Mouse (Mus musculus) myocyte (in vitro differentiated cells): Measurements from ENCODE around the gene Dlk2. TPM values are rescaled to one million over a fixed set of nuclear protein-coding genes. Genes with fewer than 3 reads are reported as not detected.
A peak's percentile ranks its signal among the peaks of the same experiment; 100 is the strongest.

Experiments
- H3K27me3 ChIP-seq: one replicate; pipeline ENCODE4 v1.6.1; 2011; ENCODE audit not compliant: control insufficient read depth, insufficient read depth, insufficient read length
- H3K36me3 ChIP-seq: one replicate; pipeline ENCODE4 v1.6.1; 2011; ENCODE audit not compliant: control insufficient read depth, insufficient read depth
- H3K4me2 ChIP-seq: one replicate; pipeline ENCODE4 v1.6.1; 2011; ENCODE audit warnings: low read depth, control low read depth
- H3K4me3 ChIP-seq: one replicate; pipeline ENCODE4 v1.5.1; 2011; ENCODE audit warnings: mild to moderate bottlenecking, control low read depth, moderate library complexity
- H3K79me2 ChIP-seq: one replicate; pipeline ENCODE4 v1.6.1; 2011; ENCODE audit not compliant: control insufficient read depth, insufficient read depth
- H3ac ChIP-seq: one replicate; pipeline ENCODE4 v1.6.1; 2011; ENCODE audit not compliant: control insufficient read depth, insufficient read length
- CEBPB ChIP-seq: IDR thresholded peaks from 2 replicates; pipeline ENCODE4 v1.6.1; 2011; ENCODE audit warnings: mild to moderate bottlenecking, moderate library complexity; ENCODE audit not compliant: poor library complexity, insufficient read depth, severe bottlenecking
- E2F4 ChIP-seq: IDR thresholded peaks from one replicate; pipeline ENCODE4 v1.6.1; 2011; ENCODE audit warnings: mild to moderate bottlenecking, control low read depth, moderate library complexity; ENCODE audit not compliant: insufficient read depth
- MAX ChIP-seq: IDR thresholded peaks from one replicate; pipeline ENCODE4 v1.6.1; 2011; ENCODE audit warnings: low read depth, mild to moderate bottlenecking, control low read depth
- MYOD1 ChIP-seq, 3 experiments: IDR thresholded peaks; one replicate each; pipeline ENCODE4 v1.6.1; 2011; ENCODE audit warnings: control low read depth in 2 of 3, low read depth in 2 of 3, mild to moderate bottlenecking in 2 of 3, moderate library complexity in 1 of 3; ENCODE audit not compliant: insufficient read length in 2 of 3, control insufficient read depth in 1 of 3
- MYOG ChIP-seq, 3 experiments: IDR thresholded peaks; one replicate each; pipeline ENCODE4 v1.6.1; 2011; ENCODE audit warnings: control low read depth in 2 of 3, low read depth in 2 of 3, mild to moderate bottlenecking in 2 of 3; ENCODE audit not compliant: insufficient read length in 2 of 3, control insufficient read depth in 1 of 3, insufficient read depth in 1 of 3
- POLR2A ChIP-seq: IDR thresholded peaks from one replicate; pipeline ENCODE4 v1.6.1; 2011; ENCODE audit warnings: low read depth, mild to moderate bottlenecking, control low read depth, moderate library complexity; ENCODE audit not compliant: insufficient read length
- POLR2AphosphoS2 ChIP-seq: IDR thresholded peaks from one replicate; pipeline ENCODE4 v1.6.1; 2011; ENCODE audit warnings: low read depth, control low read depth; ENCODE audit not compliant: insufficient read length
- REST ChIP-seq: IDR thresholded peaks from one replicate; pipeline ENCODE4 v1.6.1; 2011; ENCODE audit warnings: mild to moderate bottlenecking, control low read depth, moderate library complexity; ENCODE audit not compliant: insufficient read depth, insufficient read length
- SRF ChIP-seq: IDR thresholded peaks from one replicate; pipeline ENCODE4 v1.6.1; 2011; ENCODE audit warnings: low read depth; ENCODE audit not compliant: control insufficient read depth, insufficient read length
- TCF12 ChIP-seq: IDR thresholded peaks from one replicate; pipeline ENCODE4 v1.6.1; 2011; ENCODE audit warnings: mild to moderate bottlenecking, control low read depth; ENCODE audit not compliant: poor library complexity, insufficient read depth, severe bottlenecking
- TCF3 ChIP-seq: IDR thresholded peaks from one replicate; pipeline ENCODE4 v1.6.1; 2011; ENCODE audit warnings: low read depth, control low read depth; ENCODE audit not compliant: insufficient read length
- USF1 ChIP-seq: IDR thresholded peaks from one replicate; pipeline ENCODE4 v1.6.1; 2011; ENCODE audit warnings: low read depth, mild to moderate bottlenecking, control low read depth, moderate library complexity
- polyA plus RNA-seq: library from polyadenylated mRNA; unstranded; fragments of >200 nt; fragmentation: generic; extraction: Trizol; gene quantifications from one replicate; pipeline ENCODE4 v1.2.1, GENCODE M21; 2012; ENCODE audit warnings: missing spikeins

The Dlk2 gene
- polyA plus RNA-seq, 1 experiment, result 1.8 TPM

- no peak overlapping the region for H3ac ChIP-seq
- no peaks in the 10 kb centered on the region for H3K79me2 ChIP-seq
- H3K4me3 ChIP-seq, result no peak overlapping the region
- no peaks in the 10 kb centered on the region for H3K27me3 ChIP-seq
- H3K36me3 ChIP-seq, result no peaks in the 10 kb centered on the region
- TF ChIP-seq MYOD1 (IDR thresholded peaks at IDR 0.05; ENCODE audit: control insufficient read depth in 1 of 3, insufficient read length in 2 of 3, low read depth in 2 of 3) (no peak), USF1 (no peak), TCF3 (no peak), POLR2AphosphoS2 (no peak), REST (no peak), CEBPB (no peak), MYOG (IDR thresholded peaks at IDR 0.05; ENCODE audit: control insufficient read depth in 1 of 3, insufficient read depth in 1 of 3, insufficient read length in 2 of 3, low read depth in 2 of 3) (no peak), E2F4 (no peak), POLR2A (no peak), TCF12 (no peak), SRF (no peak), MAX (no peak)
- no peak overlapping the region for H3K4me2 ChIP-seq
These were observed 16.0 kb downstream of the Dlk2 start for GRCm38 (mm10) chr17:46313135-46313715.

GRCm38 (mm10) chr17:46315813-46316212 lies 18.6 kb downstream of the Dlk2 start:
- Histone ChIP-seq H3K4me2 (no peak overlapping the region), H3K79me2 (no peaks in the 10 kb centered on the region), H3K36me3 (no peaks in the 10 kb centered on the region), H3K27me3 (no peaks in the 10 kb centered on the region), H3ac (no peak overlapping the region), H3K4me3 (no peak overlapping the region)
- TF ChIP-seq SRF (no peak), MYOD1 (IDR thresholded peaks at IDR 0.05; ENCODE audit: control insufficient read depth in 1 of 3, insufficient read length in 2 of 3, low read depth in 2 of 3) (peak in 1 of 3 experiments; percentile 10)

- H3K36me3 ChIP-seq, result no peaks in the 10 kb centered on the region
- no peaks in the 10 kb centered on the region for H3K27me3 ChIP-seq
- H3K4me2 ChIP-seq, result no peak overlapping the region
- H3ac ChIP-seq, result no peak overlapping the region
- no peaks in the 10 kb centered on the region for H3K79me2 ChIP-seq
- TF ChIP-seq SRF (no peak), TCF3 (no peak), POLR2AphosphoS2 (no peak), REST (no peak), MAX (no peak), MYOD1 (IDR thresholded peaks at IDR 0.05; ENCODE audit: control insufficient read depth in 1 of 3, insufficient read length in 2 of 3, low read depth in 2 of 3) (no peak), MYOG (IDR thresholded peaks at IDR 0.05; ENCODE audit: control insufficient read depth in 1 of 3, insufficient read depth in 1 of 3, insufficient read length in 2 of 3, low read depth in 2 of 3) (no peak), POLR2A (no peak), CEBPB (no peak), E2F4 (no peak), USF1 (no peak), TCF12 (no peak)
- H3K4me3 ChIP-seq, result no peak overlapping the region
These were observed 23.3 kb downstream of the Dlk2 start for GRCm38 (mm10) chr17:46320492-46320891.

GRCm38 (mm10) chr17:46322046-46322823 lies 25.0 kb downstream of the Dlk2 start:
- H3K79me2 ChIP-seq, result no peaks in the 10 kb centered on the region
- H3ac ChIP-seq, result no peak overlapping the region
- H3K36me3 ChIP-seq, result no peaks in the 10 kb centered on the region
- no peak overlapping the region for H3K4me2 ChIP-seq
- TF ChIP-seq POLR2AphosphoS2 (no peak), REST (no peak), CEBPB (no peak), USF1 (no peak), POLR2A (no peak), MYOG (IDR thresholded peaks at IDR 0.05; ENCODE audit: control insufficient read depth in 1 of 3, insufficient read depth in 1 of 3, insufficient read length in 2 of 3, low read depth in 2 of 3) (no peak), TCF12 (no peak), MYOD1 (IDR thresholded peaks at IDR 0.05; ENCODE audit: control insufficient read depth in 1 of 3, insufficient read length in 2 of 3, low read depth in 2 of 3) (no peak), TCF3 (no peak), E2F4 (no peak), MAX (no peak), SRF (no peak)
- H3K27me3 ChIP-seq, result no peaks in the 10 kb centered on the region
- H3K4me3 ChIP-seq, result no peak overlapping the region

- Histone ChIP-seq H3K4me3 (peak overlapping the region; percentile 66), H3K79me2 (no peaks in the 10 kb centered on the region), H3K36me3 (no peaks in the 10 kb centered on the region), H3K27me3 (peaks cover 6% of the 10 kb centered on the region), H3ac (peak overlapping the region; percentile 83), H3K4me2 (peak overlapping the region; percentile 85)
- TF ChIP-seq POLR2A, result no peak
- TF ChIP-seq POLR2AphosphoS2, result no peak
- peak in 1 of 3 experiments; percentile 11 for TF ChIP-seq MYOD1 (IDR thresholded peaks at IDR 0.05; ENCODE audit: control insufficient read depth in 1 of 3, insufficient read length in 2 of 3, low read depth in 2 of 3)
- TF ChIP-seq TCF3, result no peak
- TF ChIP-seq USF1, result no peak
- TF ChIP-seq MAX, result no peak
- TF ChIP-seq MYOG (IDR thresholded peaks at IDR 0.05; ENCODE audit: control insufficient read depth in 1 of 3, insufficient read depth in 1 of 3, insufficient read length in 2 of 3, low read depth in 2 of 3), result peak in 1 of 3 experiments; percentile 30
- no peak for TF ChIP-seq CEBPB
- TF ChIP-seq REST, result no peak
These were observed 30.2 kb downstream of the Dlk2 start for GRCm38 (mm10) chr17:46327413-46327905.
